Mouse (Mus musculus): ENCODE data around the gene Mroh2a.

- TF ChIP-seq POLR2A (IDR thresholded peaks at IDR 0.05; ENCODE audit: borderline replicate concordance, control insufficient read depth, low read depth, low read length) (no peak), CTCF (IDR thresholded peaks at IDR 0.05; ENCODE audit: control insufficient read depth, insufficient read depth, low read length) (no peak)
Observed at GRCm38 (mm10) chr1:88226670-88227379, at the start of gene Mroh2a.
